Mouse (Mus musculus) lung, postnatal 14 days (tissue): Measurements from ENCODE around the gene Trak1.

Experiments used
- DNase-seq: peaks from one replicate; pipeline ENCODE4 v3.0.0; 2021

The Trak1 gene

DNA sequence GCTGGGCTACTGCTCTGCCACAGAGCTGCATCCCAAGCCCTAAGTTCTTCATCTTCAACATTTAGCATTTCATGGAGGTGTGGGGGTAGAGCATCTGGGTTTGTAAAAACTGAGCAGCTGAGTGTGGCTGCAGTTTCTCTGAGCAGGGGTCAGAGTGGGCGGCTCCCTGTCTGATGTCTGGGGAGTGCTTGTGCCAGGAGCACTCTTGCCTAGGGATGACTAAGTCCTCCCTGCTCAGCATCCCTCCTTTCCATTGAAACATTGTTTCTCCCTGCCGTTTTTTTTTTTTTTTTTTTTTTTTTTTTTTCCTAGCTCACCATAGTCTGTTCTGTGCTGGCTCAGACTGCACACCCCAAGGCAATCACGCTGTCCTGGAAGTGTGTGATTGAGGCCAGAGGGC lies 53.3 kb downstream of the Trak1 start:
- DNase-seq: no peak

- DNase-seq: no peak
Observed at GRCm38 (mm10) chr9:121351388-121352078, 54.2 kb downstream of the Trak1 start.

DNA sequence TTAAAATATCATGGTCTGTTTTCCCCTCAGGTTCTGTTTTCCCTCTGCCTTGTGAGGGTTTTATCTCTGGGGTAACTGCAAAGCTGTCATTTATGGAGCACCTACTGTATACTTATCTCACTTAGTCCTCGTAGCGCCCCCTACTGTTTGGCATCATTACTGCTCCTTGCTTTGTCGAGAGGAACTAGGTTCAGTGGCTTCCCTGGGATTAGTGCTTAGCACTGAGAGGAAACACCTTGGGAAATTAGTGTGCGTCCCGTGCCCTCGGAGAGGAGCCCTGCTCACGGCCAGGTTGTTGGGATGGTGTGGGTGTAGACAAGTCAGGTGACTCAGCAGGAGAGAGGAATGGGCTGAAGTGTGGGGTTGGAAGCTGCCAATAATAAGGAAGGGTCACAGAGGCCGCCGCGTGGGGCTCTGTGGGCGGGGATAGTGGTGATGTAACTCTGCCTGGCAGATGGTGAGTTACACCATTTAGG lies 54.9 kb downstream of the Trak1 start:
- peak; percentile 75 for DNase-seq

DNA sequence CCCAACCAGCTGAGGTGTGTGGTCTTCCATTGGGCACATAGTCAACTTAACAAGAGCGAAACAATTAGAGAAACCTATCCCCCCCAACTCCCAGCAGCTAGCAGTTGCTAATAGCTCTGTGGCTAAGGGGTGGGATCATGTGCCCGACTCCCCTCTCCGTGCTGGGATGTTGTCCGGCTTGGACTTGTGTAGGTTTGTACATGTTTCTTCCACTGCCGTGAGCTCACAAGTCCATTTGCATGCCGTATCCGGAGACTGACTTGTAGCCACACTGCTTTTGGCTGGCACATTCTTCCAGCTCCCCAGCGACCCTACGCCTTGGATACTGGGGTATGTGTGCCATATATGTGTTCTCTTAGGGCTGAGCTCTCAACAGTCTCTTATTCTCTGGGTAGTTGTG lies 55.4 kb downstream of the Trak1 start:
- no peak for DNase-seq

DNA sequence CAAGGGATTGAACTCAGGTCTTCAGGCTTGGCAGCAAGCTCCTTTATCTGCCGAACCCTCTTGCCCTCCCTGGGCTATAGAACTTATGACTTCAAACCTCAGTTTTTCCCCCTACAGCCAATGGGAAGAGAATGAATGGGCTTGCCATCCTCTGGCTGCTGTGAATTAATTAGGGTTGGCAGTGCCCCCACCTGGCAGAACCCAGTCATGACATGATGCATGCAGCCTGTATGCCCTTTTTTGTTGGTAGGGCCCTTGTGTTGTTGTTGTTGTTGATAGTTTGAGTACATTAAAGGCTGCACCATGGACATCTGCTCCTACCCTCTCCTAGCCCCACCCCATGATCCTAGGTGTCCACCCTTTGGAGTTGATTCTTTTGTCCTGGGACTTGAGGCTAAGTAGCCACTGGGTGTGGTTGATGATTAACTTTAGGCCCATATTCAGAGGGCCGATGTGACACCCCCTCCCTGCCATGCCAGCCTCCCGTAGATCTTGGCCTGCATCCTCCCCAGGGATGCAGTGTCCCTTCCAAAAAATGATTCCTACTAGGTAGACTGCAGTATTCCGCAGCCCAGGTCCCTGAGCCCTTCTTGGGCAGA lies 57.6 kb downstream of the Trak1 start:
- peak; percentile 70 for DNase-seq

DNA sequence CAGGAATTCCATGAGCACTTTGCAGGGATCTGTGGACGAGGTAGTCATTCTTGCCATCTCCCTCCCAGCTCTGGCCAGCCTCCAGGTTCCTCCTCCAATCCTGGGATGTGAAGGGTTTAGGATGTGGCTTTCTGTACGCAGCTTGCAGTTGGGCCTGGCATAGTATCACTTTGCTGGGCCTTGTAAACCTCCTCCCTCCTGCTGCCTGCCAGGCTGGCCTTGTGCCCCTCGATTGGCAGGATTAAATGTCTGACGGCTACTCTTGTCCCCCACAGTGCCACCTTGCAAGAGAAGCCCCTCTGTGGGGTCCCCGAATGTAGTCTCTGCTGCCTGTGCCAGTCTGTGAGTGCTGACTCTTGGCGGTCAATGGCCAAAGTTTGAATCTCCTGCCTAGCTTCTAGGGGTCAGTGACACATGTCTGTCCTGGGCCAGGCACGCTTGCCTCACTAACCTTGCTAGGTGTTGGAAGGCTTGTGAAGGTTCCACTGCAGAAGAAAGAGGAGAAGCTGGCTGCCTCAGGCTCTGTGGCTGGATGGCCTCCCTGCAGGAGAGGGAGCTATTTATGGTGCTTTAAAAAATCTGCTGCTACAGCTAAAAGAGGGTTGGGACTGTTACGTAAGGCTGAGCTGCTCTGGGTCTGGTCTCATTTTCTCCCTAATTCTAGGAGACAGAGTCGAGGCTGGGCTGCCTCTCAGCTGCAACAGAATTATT lies 58.3 kb downstream of the Trak1 start:
- no peak for DNase-seq

DNA sequence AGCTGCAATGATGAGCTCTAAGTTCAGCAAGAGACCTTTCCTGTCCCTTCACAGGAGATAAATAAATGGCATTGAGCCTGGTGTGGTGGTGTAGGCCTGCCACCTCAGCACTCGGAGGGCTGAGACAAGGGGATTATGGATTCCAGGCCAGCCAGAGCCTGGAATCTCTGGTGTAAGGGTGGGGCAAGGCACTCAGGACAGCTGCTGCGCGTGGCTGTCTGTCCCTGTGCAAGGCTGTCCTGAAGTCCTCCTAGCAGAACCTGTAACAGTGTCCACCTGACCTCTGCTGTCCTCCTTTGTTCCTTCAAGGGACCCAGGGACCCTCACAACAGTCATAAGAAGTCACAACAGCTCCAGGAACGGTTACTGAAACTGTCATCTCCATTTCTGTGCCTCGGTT lies 59.8 kb downstream of the Trak1 start:
- no peak for DNase-seq

- DNase-seq: no peak
Observed at GRCm38 (mm10) chr9:121357582-121358275, 60.4 kb downstream of the Trak1 start.

- no peak for DNase-seq
Observed at GRCm38 (mm10) chr9:121358418-121358817, 61.1 kb downstream of the Trak1 start.

DNA sequence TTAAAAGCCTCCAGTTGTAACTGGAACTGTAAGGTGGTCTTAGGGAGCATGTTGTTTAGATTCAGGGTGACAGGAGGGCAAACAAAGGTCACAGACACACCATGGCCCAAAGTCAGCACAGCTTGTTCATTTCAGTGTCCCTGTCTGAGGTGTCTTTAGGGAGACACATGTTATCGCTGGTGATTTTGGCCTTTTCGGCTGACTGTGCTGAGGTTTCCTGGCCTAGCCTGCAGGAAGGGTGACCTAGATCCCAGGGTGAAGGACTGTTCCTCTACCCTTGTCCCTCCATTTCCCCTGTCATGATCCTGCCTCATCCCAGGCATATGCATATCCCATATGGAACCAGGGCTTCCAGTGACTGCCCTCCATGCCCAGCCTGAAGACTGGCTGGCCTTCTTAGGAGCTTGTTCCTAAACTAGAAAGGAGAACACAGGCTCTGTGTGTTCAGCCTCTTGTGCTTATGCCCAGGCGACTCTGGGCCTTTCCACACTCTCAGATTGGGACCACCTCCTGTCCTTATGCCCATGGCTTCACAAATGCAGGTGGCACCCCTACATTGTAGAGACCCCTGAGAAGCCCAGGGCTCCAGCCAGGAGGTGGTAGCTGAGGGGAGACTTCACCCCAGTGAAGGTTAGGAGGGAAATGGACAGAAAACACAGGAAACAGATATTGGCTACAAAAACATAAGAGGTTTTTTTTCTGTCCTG lies 62.1 kb downstream of the Trak1 start:
- DNase-seq: no peak

DNA sequence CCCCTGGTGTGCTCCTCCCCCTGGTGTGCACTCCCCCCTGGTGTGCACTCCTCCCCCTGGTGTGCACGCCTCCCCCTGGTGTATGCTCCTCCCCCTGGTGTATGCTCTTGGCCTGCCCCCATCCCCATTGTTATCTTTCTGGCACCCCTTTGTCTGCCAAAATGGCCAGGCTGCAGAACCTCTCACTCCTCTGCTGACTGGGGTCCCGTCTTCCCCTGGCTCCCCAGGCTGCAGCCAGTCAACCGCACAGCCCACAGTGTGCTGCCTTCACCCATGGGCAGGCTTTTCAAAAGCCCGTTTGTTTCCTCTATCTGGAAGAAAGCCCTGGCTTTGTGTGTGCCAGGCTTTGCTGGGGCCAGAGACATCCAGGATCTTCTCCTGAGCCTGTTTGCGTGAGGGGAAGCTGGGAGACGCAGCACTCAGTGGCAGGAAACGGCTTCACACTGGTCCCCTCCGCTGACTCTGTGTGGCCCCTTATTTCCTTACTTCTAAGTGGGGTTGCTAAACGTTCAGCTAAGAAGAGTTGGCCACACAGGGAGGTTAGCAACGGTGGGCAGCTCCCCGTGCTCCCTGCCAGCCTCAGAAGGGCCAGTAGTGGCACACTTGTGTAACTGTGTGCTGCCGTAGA lies 63.1 kb downstream of the Trak1 start:
- no peak for DNase-seq

- DNase-seq: no peak
Observed at GRCm38 (mm10) chr9:121361010-121361409, 63.7 kb downstream of the Trak1 start.

DNA sequence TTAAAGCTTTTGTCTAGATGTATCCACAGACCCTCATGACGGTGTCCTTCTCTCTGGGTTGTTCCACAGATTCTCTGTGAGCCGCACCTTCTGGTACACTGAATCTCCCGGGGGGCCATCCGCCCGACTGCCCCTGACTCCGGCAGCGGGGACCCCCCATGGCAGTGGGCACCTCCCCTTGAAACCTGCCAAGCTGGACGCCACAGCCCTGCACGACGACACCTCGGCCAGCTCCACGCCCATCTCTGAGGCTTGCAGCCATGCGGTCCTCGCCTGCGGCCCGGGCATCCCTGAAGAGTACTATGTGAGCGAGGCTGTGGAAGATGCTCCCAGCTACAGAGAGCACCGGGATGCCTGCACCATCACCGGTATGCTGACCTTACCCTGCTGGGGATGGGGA lies 66.6 kb downstream of the Trak1 start:
- DNase-seq: no peak

GRCm38 (mm10) chr9:121366135-121366863 lies 69.0 kb downstream of the Trak1 start:
- peak; percentile 59 for DNase-seq

GRCm38 (mm10) chr9:121366864-121367245 lies 69.6 kb downstream of the Trak1 start:
- DNase-seq: no peak

GRCm38 (mm10) chr9:121369573-121369972 lies 72.3 kb downstream of the Trak1 start:
- no peak for DNase-seq

DNA sequence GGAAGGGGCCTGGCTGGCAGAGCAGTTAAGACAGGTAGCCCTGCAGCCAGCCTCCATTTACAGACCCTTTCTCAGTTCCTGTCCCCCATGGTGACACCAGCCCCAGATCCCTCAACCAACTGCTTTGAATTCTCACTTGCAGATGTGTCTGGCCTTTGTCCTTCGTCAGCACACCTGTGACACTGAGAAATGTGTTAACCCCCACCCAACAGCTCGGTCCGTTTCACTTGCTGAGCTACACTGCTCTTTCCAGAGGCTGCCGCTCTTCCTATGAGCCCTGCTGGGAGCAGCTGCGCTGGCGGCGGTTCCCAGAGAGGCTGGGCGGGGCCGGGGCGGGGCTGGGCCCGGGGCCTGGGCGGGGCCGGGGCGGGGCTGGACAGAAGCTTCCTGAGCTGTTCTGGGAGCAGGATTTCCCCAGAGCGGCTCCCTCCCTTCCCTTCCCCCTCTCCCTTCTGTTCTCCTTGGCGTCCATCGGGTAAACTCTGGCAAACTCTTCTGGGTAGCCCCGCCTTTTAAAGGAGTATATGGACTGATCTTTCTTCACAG lies 74.1 kb downstream of the Trak1 start:
- peak; percentile 82 for DNase-seq

GRCm38 (mm10) chr9:121371946-121372646 lies 74.8 kb downstream of the Trak1 start:
- no peak for DNase-seq

DNA sequence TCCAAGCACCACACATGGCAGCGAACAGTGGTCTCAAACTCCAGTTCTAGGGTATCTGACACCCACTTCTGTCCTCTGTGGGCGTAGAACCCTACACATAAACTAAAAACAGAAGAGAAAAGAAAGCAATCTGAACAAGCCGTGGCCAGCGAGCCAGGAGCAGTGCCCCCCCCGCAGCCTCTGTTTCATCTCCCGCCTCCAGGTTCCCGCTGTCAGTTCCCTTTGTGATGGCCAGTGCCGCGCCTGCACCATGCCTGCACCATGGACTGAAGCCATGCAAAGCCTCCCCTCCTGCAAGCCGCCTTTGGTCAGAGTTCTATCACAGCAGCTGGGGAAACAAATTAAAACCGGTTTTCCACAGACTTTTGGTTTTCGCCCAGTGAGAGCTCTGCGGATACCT lies 75.8 kb downstream of the Trak1 start:
- no peak for DNase-seq

- DNase-seq: no peak
Observed at GRCm38 (mm10) chr9:121373512-121373911, 76.2 kb downstream of the Trak1 start.
